Mouse (Mus musculus): ENCODE measurements at regions not wholly inside any gene's neighbourhood (a gene's known extent, or its start where the extent isn't known, plus 50 kb on each side); places are given as distances from the start of the nearest gene placed in this dataset.

GRCm38 (mm10) chr9:52294699-52295098, 126.3 kb upstream of the Zc3h12c start:
- H3K4me3 ChIP-seq (ENCODE audit: low read depth, low read length), result no peak overlapping the region
- no peaks in the 10 kb centered on the region for H3K9me3 ChIP-seq (ENCODE audit: control insufficient read depth, low read length)
- no peaks in the 10 kb centered on the region for H3K36me3 ChIP-seq (ENCODE audit: control insufficient read depth, insufficient read depth, low read length)
- 73% methylated on average over 8 of the region's 8 CpGs for WGBS
- no peak overlapping the region for H3K27ac ChIP-seq (ENCODE audit: low read depth, low read length)
- no peak for ATAC-seq (ENCODE audit: low read depth)
- H3K27me3 ChIP-seq (ENCODE audit: control insufficient read depth, insufficient read depth, low read length), result no peaks in the 10 kb centered on the region
- no peak overlapping the region for H3K4me2 ChIP-seq (ENCODE audit: low read depth, low read length)
- no peak overlapping the region for H3K9ac ChIP-seq (replicated peaks; ENCODE audit: low read depth, low read length)
- H3K4me1 ChIP-seq (ENCODE audit: control insufficient read depth, insufficient read depth, low read length), result no peaks in the 10 kb centered on the region

GRCm38 (mm10) chr9:52289069-52289468, 120.7 kb upstream of the Zc3h12c start:
- H3K4me3 ChIP-seq (ENCODE audit: low read depth, low read length), result no peak overlapping the region
- no peaks in the 10 kb centered on the region for H3K27me3 ChIP-seq (ENCODE audit: control insufficient read depth, insufficient read depth, low read length)
- no peaks in the 10 kb centered on the region for H3K9me3 ChIP-seq (ENCODE audit: control insufficient read depth, low read length)
- no peak overlapping the region for H3K9ac ChIP-seq (replicated peaks; ENCODE audit: low read depth, low read length)
- no peaks in the 10 kb centered on the region for H3K4me1 ChIP-seq (ENCODE audit: control insufficient read depth, insufficient read depth, low read length)
- 78% methylated on average over 4 of the region's 4 CpGs for WGBS
- no peak overlapping the region for H3K27ac ChIP-seq (ENCODE audit: low read depth, low read length)
- no peaks in the 10 kb centered on the region for H3K36me3 ChIP-seq (ENCODE audit: control insufficient read depth, insufficient read depth, low read length)
- ATAC-seq (ENCODE audit: low read depth), result no peak
- H3K4me2 ChIP-seq (ENCODE audit: low read depth, low read length), result no peak overlapping the region

- Histone ChIP-seq H3K36me3 (ENCODE audit: control insufficient read depth, insufficient read depth, low read length) (no peaks in the 10 kb centered on the region), H3K27ac (ENCODE audit: low read depth, low read length) (no peak overlapping the region), H3K4me2 (ENCODE audit: low read depth, low read length) (no peak overlapping the region), H3K4me1 (ENCODE audit: control insufficient read depth, insufficient read depth, low read length) (no peaks in the 10 kb centered on the region), H3K4me3 (ENCODE audit: low read depth, low read length) (no peak overlapping the region), H3K9me3 (ENCODE audit: control insufficient read depth, low read length) (no peaks in the 10 kb centered on the region), H3K9ac (replicated peaks; ENCODE audit: low read depth, low read length) (no peak overlapping the region), H3K27me3 (ENCODE audit: control insufficient read depth, insufficient read depth, low read length) (no peaks in the 10 kb centered on the region)
- 76% methylated on average over 7 of the region's 7 CpGs for WGBS
- no peak for ATAC-seq (ENCODE audit: low read depth)
These were observed 119.4 kb upstream of the Zc3h12c start for GRCm38 (mm10) chr9:52287761-52288275.

GRCm38 (mm10) chr9:52287246-52287651, 118.9 kb upstream of the Zc3h12c start:
- H3K9me3 ChIP-seq (ENCODE audit: control insufficient read depth, low read length), result no peaks in the 10 kb centered on the region
- H3K9ac ChIP-seq (replicated peaks; ENCODE audit: low read depth, low read length), result no peak overlapping the region
- no peaks in the 10 kb centered on the region for H3K36me3 ChIP-seq (ENCODE audit: control insufficient read depth, insufficient read depth, low read length)
- no peaks in the 10 kb centered on the region for H3K4me1 ChIP-seq (ENCODE audit: control insufficient read depth, insufficient read depth, low read length)
- 5% methylated on average over 10 of the region's 10 CpGs for WGBS
- H3K4me3 ChIP-seq (ENCODE audit: low read depth, low read length), result peak overlapping the region; percentile 6; the same call in 1 of the 2 replicates
- no peak for ATAC-seq (ENCODE audit: low read depth)
- peak overlapping the region; percentile 53 for H3K4me2 ChIP-seq (ENCODE audit: low read depth, low read length)
- H3K27me3 ChIP-seq (ENCODE audit: control insufficient read depth, insufficient read depth, low read length), result no peaks in the 10 kb centered on the region
- H3K27ac ChIP-seq (ENCODE audit: low read depth, low read length), result no peak overlapping the region

- no peak overlapping the region for H3K9ac ChIP-seq (replicated peaks; ENCODE audit: low read depth, low read length)
- H3K4me2 ChIP-seq (ENCODE audit: low read depth, low read length), result no peak overlapping the region
- H3K9me3 ChIP-seq (ENCODE audit: control insufficient read depth, low read length), result no peaks in the 10 kb centered on the region
- H3K36me3 ChIP-seq (ENCODE audit: control insufficient read depth, insufficient read depth, low read length), result no peaks in the 10 kb centered on the region
- H3K4me3 ChIP-seq (ENCODE audit: low read depth, low read length), result no peak overlapping the region
- H3K27me3 ChIP-seq (ENCODE audit: control insufficient read depth, insufficient read depth, low read length), result no peaks in the 10 kb centered on the region
- no peaks in the 10 kb centered on the region for H3K4me1 ChIP-seq (ENCODE audit: control insufficient read depth, insufficient read depth, low read length)
- ATAC-seq (ENCODE audit: low read depth), result no peak
- WGBS, result 11% methylated on average over 1 of the region's 1 CpGs
- no peak overlapping the region for H3K27ac ChIP-seq (ENCODE audit: low read depth, low read length)
These were observed 117.7 kb upstream of the Zc3h12c start for GRCm38 (mm10) chr9:52286104-52286503.

- no peak for ATAC-seq (ENCODE audit: low read depth)
- WGBS, result 32% methylated on average over 2 of the region's 2 CpGs
These were observed 115.2 kb upstream of the Zc3h12c start for GRCm38 (mm10) chr9:52283558-52283957.

GRCm38 (mm10) chr9:52280995-52281394, 112.6 kb upstream of the Zc3h12c start:
- 75% methylated on average over 5 of the region's 5 CpGs for WGBS
- no peak overlapping the region for H3K4me2 ChIP-seq (ENCODE audit: low read depth, low read length)
- H3K4me1 ChIP-seq (ENCODE audit: control insufficient read depth, insufficient read depth, low read length), result peaks cover 4% of the 10 kb centered on the region; the same call in 1 of the 2 replicates
- H3K27ac ChIP-seq (ENCODE audit: low read depth, low read length), result no peak overlapping the region
- H3K36me3 ChIP-seq (ENCODE audit: control insufficient read depth, insufficient read depth, low read length), result no peaks in the 10 kb centered on the region
- H3K27me3 ChIP-seq (ENCODE audit: control insufficient read depth, insufficient read depth, low read length), result no peaks in the 10 kb centered on the region
- H3K9ac ChIP-seq (replicated peaks; ENCODE audit: low read depth, low read length), result no peak overlapping the region
- no peak for ATAC-seq (ENCODE audit: low read depth)
- H3K4me3 ChIP-seq (ENCODE audit: low read depth, low read length), result no peak overlapping the region
- H3K9me3 ChIP-seq (ENCODE audit: control insufficient read depth, low read length), result no peaks in the 10 kb centered on the region

More at GRCm38 (mm10) chr9:52283558-52283957, 115.2 kb upstream of the Zc3h12c start:
- no peak overlapping the region for H3K4me3 ChIP-seq (ENCODE audit: low read depth, low read length)
- no peaks in the 10 kb centered on the region for H3K9me3 ChIP-seq (ENCODE audit: control insufficient read depth, low read length)
- H3K4me2 ChIP-seq (ENCODE audit: low read depth, low read length), result no peak overlapping the region
- H3K4me1 ChIP-seq (ENCODE audit: control insufficient read depth, insufficient read depth, low read length), result no peaks in the 10 kb centered on the region
- H3K27me3 ChIP-seq (ENCODE audit: control insufficient read depth, insufficient read depth, low read length), result no peaks in the 10 kb centered on the region
- no peak overlapping the region for H3K9ac ChIP-seq (replicated peaks; ENCODE audit: low read depth, low read length)
- no peak overlapping the region for H3K27ac ChIP-seq (ENCODE audit: low read depth, low read length)
- H3K36me3 ChIP-seq (ENCODE audit: control insufficient read depth, insufficient read depth, low read length), result no peaks in the 10 kb centered on the region

- H3K36me3 ChIP-seq (ENCODE audit: control insufficient read depth, insufficient read depth, low read length), result no peaks in the 10 kb centered on the region
- H3K27ac ChIP-seq (ENCODE audit: low read depth, low read length), result no peak overlapping the region
- peaks cover 4% of the 10 kb centered on the region; the same call in 1 of the 2 replicates for H3K4me1 ChIP-seq (ENCODE audit: control insufficient read depth, insufficient read depth, low read length)
These were observed 112.2 kb upstream of the Zc3h12c start for GRCm38 (mm10) chr9:52280556-52280955.

GRCm38 (mm10) chr9:52278701-52279023, 110.3 kb upstream of the Zc3h12c start:
- Histone ChIP-seq H3K4me1 (ENCODE audit: control insufficient read depth, insufficient read depth, low read length) (peaks cover 4% of the 10 kb centered on the region; the same call in 1 of the 2 replicates), H3K36me3 (ENCODE audit: control insufficient read depth, insufficient read depth, low read length) (no peaks in the 10 kb centered on the region), H3K4me2 (ENCODE audit: low read depth, low read length) (no peak overlapping the region), H3K27ac (ENCODE audit: low read depth, low read length) (no peak overlapping the region), H3K4me3 (ENCODE audit: low read depth, low read length) (no peak overlapping the region), H3K27me3 (ENCODE audit: control insufficient read depth, insufficient read depth, low read length) (no peaks in the 10 kb centered on the region), H3K9ac (replicated peaks; ENCODE audit: low read depth, low read length) (no peak overlapping the region), H3K9me3 (ENCODE audit: control insufficient read depth, low read length) (no peaks in the 10 kb centered on the region)
- no peak for ATAC-seq (ENCODE audit: low read depth)
- WGBS, result 23% methylated on average over 3 of the region's 3 CpGs

More at GRCm38 (mm10) chr9:52280556-52280955, 112.2 kb upstream of the Zc3h12c start:
- Histone ChIP-seq H3K27me3 (ENCODE audit: control insufficient read depth, insufficient read depth, low read length) (no peaks in the 10 kb centered on the region), H3K4me2 (ENCODE audit: low read depth, low read length) (no peak overlapping the region), H3K9me3 (ENCODE audit: control insufficient read depth, low read length) (no peaks in the 10 kb centered on the region), H3K9ac (replicated peaks; ENCODE audit: low read depth, low read length) (no peak overlapping the region), H3K4me3 (ENCODE audit: low read depth, low read length) (no peak overlapping the region)
- ATAC-seq (ENCODE audit: low read depth), result no peak
- 94% methylated on average over 3 of the region's 3 CpGs for WGBS

All from neural tube, embryonic 14.5 days (tissue).